Mouse (Mus musculus) monocyte, adult 2 months (primary cell): Measurements from ENCODE around the gene Camsap2.

Experiments used
- DNase-seq, 2 experiments: peaks; one replicate each; pipeline ENCODE4 v3.0.0; 2022; ENCODE audit warnings: low spot score in 2 of 2, low read depth in 1 of 2

Camsap2 gene

GRCm38 (mm10) chr1:136344281-136344680, 1.6 kb downstream of the Camsap2 start:
- no peak for DNase-seq

GRCm38 (mm10) chr1:136343727-136344126, 2.2 kb downstream of the Camsap2 start:
- no peak for DNase-seq

GRCm38 (mm10) chr1:136340541-136340940, 5.4 kb downstream of the Camsap2 start:
- DNase-seq, result no peak

GRCm38 (mm10) chr1:136334743-136335142, 11.2 kb downstream of the Camsap2 start:
- DNase-seq, result no peak

- DNase-seq, result no peak
These were observed 12.4 kb downstream of the Camsap2 start for GRCm38 (mm10) chr1:136333512-136333911.

GRCm38 (mm10) chr1:136333071-136333470, 12.8 kb downstream of the Camsap2 start:
- DNase-seq, result no peak

GRCm38 (mm10) chr1:136331836-136332235, 14.1 kb downstream of the Camsap2 start:
- DNase-seq, result no peak

- no peak for DNase-seq
These were observed 16.5 kb downstream of the Camsap2 start for GRCm38 (mm10) chr1:136329426-136329825.

GRCm38 (mm10) chr1:136328640-136329039, 17.3 kb downstream of the Camsap2 start:
- no peak for DNase-seq

GRCm38 (mm10) chr1:136327638-136328037, 18.3 kb downstream of the Camsap2 start:
- no peak for DNase-seq

- DNase-seq, result no peak
These were observed 20.0 kb downstream of the Camsap2 start for GRCm38 (mm10) chr1:136325933-136326332.

GRCm38 (mm10) chr1:136322331-136322730, 23.6 kb downstream of the Camsap2 start:
- no peak for DNase-seq

GRCm38 (mm10) chr1:136316317-136316716, 29.6 kb downstream of the Camsap2 start:
- no peak for DNase-seq

GRCm38 (mm10) chr1:136309193-136309592, 36.7 kb downstream of the Camsap2 start:
- DNase-seq, result no peak

GRCm38 (mm10) chr1:136306424-136306823, 39.5 kb downstream of the Camsap2 start:
- no peak for DNase-seq

- DNase-seq, result no peak
These were observed 51.9 kb downstream of the Camsap2 start for GRCm38 (mm10) chr1:136293961-136294360.

GRCm38 (mm10) chr1:136289803-136290202, 56.1 kb downstream of the Camsap2 start:
- DNase-seq, result no peak

- DNase-seq, result no peak
These were observed 68.5 kb downstream of the Camsap2 start for GRCm38 (mm10) chr1:136277366-136277765.

- no peak for DNase-seq
These were observed 77.7 kb downstream of the Camsap2 start for GRCm38 (mm10) chr1:136268224-136268623.

GRCm38 (mm10) chr1:136266127-136266526, 79.8 kb downstream of the Camsap2 start:
- DNase-seq, result no peak

GRCm38 (mm10) chr1:136263355-136263754, 82.5 kb downstream of the Camsap2 start:
- no peak for DNase-seq

GRCm38 (mm10) chr1:136260635-136261238, 85.2 kb downstream of the Camsap2 start, which contains the start of gene Gpr25:
Gene Gpr25, minus strand, starts transcription at chr1:136260873.
- no peak for DNase-seq

GRCm38 (mm10) chr1:136259893-136260634, 85.8 kb downstream of the Camsap2 start:
- DNase-seq, result no peak
